Comparison of ENCODE assay signal across 8 mouse cellular contexts in genomic region chr9:121347981-121348380, GRCm38 (mm10). TPM values are rescaled to one million over a fixed set of nuclear protein-coding genes. Genes with fewer than 3 reads are reported as not detected.
DNase-seq lines count a peak whose midpoint lies in the region; ATAC-seq and TF ChIP-seq lines count a peak whose summit lies in the region.

No protein-coding gene starts in this region.

- no peak for TF ChIP-seq CTCF in olfactory bulb, adult 2 months (IDR thresholded peaks at IDR 0.05; ENCODE audit: insufficient read depth, low read depth, low read length)

- DNase-seq in 3T3-L1 (ENCODE audit: low read depth, low spot score) (peak; percentile 68), NIH3T3 (ENCODE audit: low read depth) (peak; percentile 64)
- DNase-seq in heart, postnatal 4 days = peak; percentile 86
- DNase-seq in limb, embryonic 14.5 days (ENCODE audit: low spot score) = peak; percentile 52
- no peak for DNase-seq in thymus, postnatal 0 days (ENCODE audit: low spot score)
- DNase-seq in urinary bladder, adult 2 months (ENCODE audit: low spot score) = no peak

- H3K4me3 ChIP-seq in forebrain, embryonic 15.5 days = no peak overlapping the region
- no peak overlapping the region for H3K4me3 ChIP-seq in limb, embryonic 14.5 days (replicated peaks; ENCODE audit: low read length)
- no peak overlapping the region for H3K4me3 ChIP-seq in olfactory bulb, adult 2 months (ENCODE audit: insufficient read depth, low read depth, low read length)

- H3K27ac ChIP-seq in forebrain, embryonic 15.5 days (replicated peaks) = peak overlapping the region; percentile 69
- peak overlapping the region; percentile 70 for H3K27ac ChIP-seq in limb, embryonic 14.5 days (replicated peaks; ENCODE audit: low read depth, low read length)
- peak overlapping the region; percentile 53 for H3K27ac ChIP-seq in olfactory bulb, adult 2 months (ENCODE audit: insufficient read depth, low read depth, low read length)

- no peak overlapping the region for H3K9ac ChIP-seq in forebrain, embryonic 15.5 days (replicated peaks)
- peak overlapping the region; percentile 13; the same call in 1 of the 2 replicates for H3K9ac ChIP-seq in limb, embryonic 14.5 days (ENCODE audit: low read depth, low read length, severe bottlenecking)

- no peaks in the 10 kb centered on the region for H3K36me3 ChIP-seq in forebrain, embryonic 15.5 days
- H3K36me3 ChIP-seq in limb, embryonic 14.5 days (ENCODE audit: control insufficient read depth, insufficient read depth, low read length) = no peaks in the 10 kb centered on the region

- no peak for ATAC-seq in forebrain, embryonic 15.5 days (replicated peaks)
- no peak for ATAC-seq in limb, embryonic 14.5 days (ENCODE audit: low FRiP score, low read depth)

- H3K27me3 ChIP-seq in forebrain, embryonic 15.5 days = no peaks in the 10 kb centered on the region
- no peaks in the 10 kb centered on the region for H3K27me3 ChIP-seq in limb, embryonic 14.5 days (ENCODE audit: control insufficient read depth, insufficient read depth, low read length)

- TF ChIP-seq POLR2A in limb, embryonic 14.5 days (IDR thresholded peaks at IDR 0.05; ENCODE audit: borderline replicate concordance, extremely low read depth, insufficient read depth, insufficient read length) = no peak
- TF ChIP-seq POLR2A in olfactory bulb, adult 2 months (IDR thresholded peaks at IDR 0.05; ENCODE audit: insufficient read depth, low read depth, low read length) = no peak

- no peaks in the 10 kb centered on the region for H3K9me3 ChIP-seq in forebrain, embryonic 15.5 days
- H3K9me3 ChIP-seq in limb, embryonic 14.5 days (ENCODE audit: control insufficient read depth, low read length) = no peaks in the 10 kb centered on the region

- WGBS in forebrain, embryonic 15.5 days = 40% methylated on average over 10 of the region's 10 CpGs
- WGBS in limb, embryonic 14.5 days = 30% methylated on average over 10 of the region's 10 CpGs
- WGBS in olfactory bulb, adult 2 months = 31% methylated on average over 10 of the region's 10 CpGs

- peaks cover 42% of the 10 kb centered on the region for H3K4me1 ChIP-seq in forebrain, embryonic 15.5 days
- H3K4me1 ChIP-seq in limb, embryonic 14.5 days (ENCODE audit: control insufficient read depth, insufficient read depth, low read length) = peaks cover 37% of the 10 kb centered on the region
- peaks cover 39% of the 10 kb centered on the region for H3K4me1 ChIP-seq in olfactory bulb, adult 2 months (ENCODE audit: control insufficient read depth, insufficient read depth, low read length)

- H3K4me2 ChIP-seq in forebrain, embryonic 15.5 days (replicated peaks) = no peak overlapping the region
- H3K4me2 ChIP-seq in limb, embryonic 14.5 days (replicated peaks; ENCODE audit: low read depth, low read length, severe bottlenecking) = no peak overlapping the region; the same call in 1 of the 2 replicates

RNA-seq across cellular contexts. Expression of gene Trak1, which starts 50.7 kb away (rescaled TPM):
- 75.8 and 78.7 TPM in 2 replicates for polyA plus RNA-seq in forebrain, embryonic 15.5 days (2015; fragmentation: Nextera tagmentation; extraction: Ambion mirVana)
- 100 to 1,000 TPM; 288 to 301 TPM for total RNA-seq in heart, postnatal 4 days (2021)
- 31.2 and 37.5 TPM in 2 replicates for polyA plus RNA-seq in limb, embryonic 14.5 days (2012; rRNA removed)
- polyA plus RNA-seq in limb, embryonic 14.5 days (2014; fragmentation: Nextera tagmentation; extraction: Ambion mirVana) = 20.0 and 20.8 TPM in 2 replicates
- polyA plus RNA-seq in olfactory bulb, adult 2 months (2012; ENCODE audit: insufficient read depth, insufficient read length, low replicate concordance, missing spikeins) = not detected in 2 replicates
- 17.0 and 22.6 TPM in 2 replicates for polyA plus RNA-seq in thymus, postnatal 0 days (2015; fragmentation: Nextera tagmentation; extraction: Ambion mirVana)
- 35.9 and 51.4 TPM in 2 replicates for polyA plus RNA-seq in urinary bladder, adult 2 months (2012; rRNA removed)

Comparison
In these comparisons a context has a peak if more than half of its experiments do, and no peak if none do; other contexts are left out.
1. DNase-seq: peak in 3T3-L1 (single experiment), NIH3T3 (single experiment), heart, postnatal 4 days (single experiment) and limb, embryonic 14.5 days (single experiment); none in thymus, postnatal 0 days (single experiment) and urinary bladder, adult 2 months (single experiment).
2. Peak in every context shown above with its lines, with median percentiles within 50 percentile points of each other: H3K27ac ChIP-seq.